Mouse (Mus musculus) midbrain, postnatal 0 days (tissue): ENCODE data around the gene Pcp4. TPM values are rescaled to one million over a fixed set of nuclear protein-coding genes. Genes with fewer than 3 reads are reported as not detected.

ENCODE experiments used
- ATAC-seq: fragments of 200-750 bp; cut with Nextera tagmentation; 2 replicates; pipeline ENCODE4 v1.8.0; 2017; ENCODE audit warnings: moderate number of reproducible peaks, mild to moderate bottlenecking, moderate TSS enrichment, moderate library complexity; ENCODE audit not compliant: low FRiP score
- DNase-seq: peaks from one replicate; pipeline ENCODE4 v3.0.0-alpha.2; 2015; ENCODE audit warnings: low spot score
- H3K27ac ChIP-seq: fragments of 300-500 bp; sonication (generic); 2 replicates; pipeline ENCODE4 v1.5.1; 2014; ENCODE audit warnings: low read depth, mild to moderate bottlenecking, low read length, mixed read lengths
- H3K27me3 ChIP-seq: fragments of 300-500 bp; sonication (generic); 2 replicates; pipeline ENCODE4 v1.6.1; 2014; ENCODE audit warnings: low read length, control low read depth, mixed read lengths; ENCODE audit not compliant: insufficient read depth
- H3K36me3 ChIP-seq: fragments of 300-500 bp; sonication (generic); 2 replicates; pipeline ENCODE4 v1.6.1; 2014; ENCODE audit warnings: low read length, control low read depth, mixed read lengths; ENCODE audit not compliant: insufficient read depth
- H3K4me1 ChIP-seq: fragments of 300-500 bp; sonication (generic); 2 replicates; pipeline ENCODE4 v1.6.1; 2014; ENCODE audit warnings: mild to moderate bottlenecking, control low read depth, antibody characterized with exemption, low read length, mixed read lengths; ENCODE audit not compliant: insufficient read depth
- H3K4me2 ChIP-seq: fragments of 300-500 bp; sonication (generic); 2 replicates; pipeline ENCODE4 v1.6.1; 2014; ENCODE audit warnings: low read depth, mild to moderate bottlenecking, low read length, mixed read lengths; ENCODE audit not compliant: poor library complexity, severe bottlenecking
- H3K4me3 ChIP-seq: fragments of 300-500 bp; sonication (generic); 2 replicates; pipeline ENCODE4 v1.5.1; 2014; ENCODE audit warnings: low read depth, mild to moderate bottlenecking, low read length, moderate library complexity
- H3K9ac ChIP-seq: fragments of 300-500 bp; sonication (generic); replicated peaks from 2 replicates; pipeline ENCODE4 v1.6.1; 2014; ENCODE audit warnings: mild to moderate bottlenecking, low read length, moderate library complexity, mixed read lengths; ENCODE audit not compliant: poor library complexity, severe bottlenecking
- H3K9me3 ChIP-seq: fragments of 300-500 bp; sonication (generic); 2 replicates; pipeline ENCODE4 v1.6.1; 2016; ENCODE audit warnings: low read length, control low read depth
- CTCF ChIP-seq: IDR thresholded peaks from 2 replicates; pipeline ENCODE4 v1.5.1; 2016; ENCODE audit warnings: antibody characterized with exemption, mild to moderate bottlenecking
- WGBS: fragments of 180-500 bp; shearing (Covaris S2); extraction: QIAGEN DNeasy Blood & Tissue Kit; methylation state at CpG from one replicate; pipeline ENCODE4 v1.1.7; 2014; 5-methylcytosine and 5-hydroxymethylcytosine counted together
- polyA plus RNA-seq: library from polyadenylated mRNA; unstranded; fragments of >200 nt; fragmentation: Nextera tagmentation; extraction: Ambion mirVana; gene quantifications from 2 replicates; pipeline ENCODE4 v1.2.1, GENCODE M21; 2015
- total RNA-seq: library from RNA; depleted of rRNA; stranded (reverse); fragments of >200 nt; gene quantifications from 2 replicates; pipeline ENCODE4 v1.2.3, GENCODE M21; 2014

Gene Pcp4
- total and polyA plus RNA-seq, 2 experiments from 2014 or later, result 333 to 687 TPM

DNA sequence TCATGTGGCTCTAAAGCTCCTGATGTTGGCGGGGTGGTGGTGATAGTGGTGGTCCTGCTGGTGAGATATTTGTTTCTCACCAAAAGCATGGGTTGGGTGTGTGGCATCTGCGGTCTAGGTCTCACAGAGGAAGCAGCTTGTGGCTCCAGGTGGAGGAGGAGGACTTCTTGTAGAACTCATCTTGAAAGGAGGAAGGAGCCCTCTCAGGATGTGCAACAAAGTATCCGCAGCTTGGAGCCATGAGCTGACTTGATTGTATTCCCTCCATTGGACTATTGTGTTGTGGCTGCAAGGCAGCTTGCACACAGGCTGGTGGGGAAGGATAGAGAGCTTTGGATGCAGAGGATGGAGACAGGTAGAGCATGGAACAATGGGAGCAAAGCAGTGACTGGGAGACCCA, 60.1 kb downstream of the Pcp4 start:
- Histone ChIP-seq H3K4me2 (no peak overlapping the region), H3K27me3 (no peaks in the 10 kb centered on the region), H3K4me1 (peaks cover 3% of the 10 kb centered on the region; the same call in 1 of the 2 replicates), H3K9me3 (no peaks in the 10 kb centered on the region), H3K9ac (no peak overlapping the region), H3K36me3 (no peaks in the 10 kb centered on the region; the same call in 1 of the 2 replicates), H3K4me3 (no peak overlapping the region), H3K27ac (no peak overlapping the region)
- 97% methylated on average over 3 of the region's 3 CpGs for WGBS
- no peak for ATAC-seq
- no peak for DNase-seq
- no peak for TF ChIP-seq CTCF

GRCm38 (mm10) chr16:96528471-96528870, 61.1 kb downstream of the Pcp4 start:
- no peak for DNase-seq

GRCm38 (mm10) chr16:96529896-96530568, 62.6 kb downstream of the Pcp4 start:
- Histone ChIP-seq H3K4me1 (peaks cover 3% of the 10 kb centered on the region; the same call in 1 of the 2 replicates), H3K4me2 (no peak overlapping the region), H3K9me3 (no peaks in the 10 kb centered on the region), H3K9ac (no peak overlapping the region), H3K27me3 (no peaks in the 10 kb centered on the region), H3K27ac (peak overlapping the region; percentile 44; the same call in 1 of the 2 replicates), H3K36me3 (no peaks in the 10 kb centered on the region; the same call in 1 of the 2 replicates), H3K4me3 (no peak overlapping the region)
- WGBS, result 55% methylated on average over 9 of the region's 9 CpGs
- peak; percentile 80; the same call in 1 of the 2 replicates for ATAC-seq
- peak; percentile 28 for DNase-seq
- TF ChIP-seq CTCF, result no peak

More at GRCm38 (mm10) chr16:96528471-96528870, 61.1 kb downstream of the Pcp4 start:
- ATAC-seq, result no peak
- Histone ChIP-seq H3K9me3 (no peaks in the 10 kb centered on the region), H3K36me3 (no peaks in the 10 kb centered on the region; the same call in 1 of the 2 replicates), H3K4me3 (no peak overlapping the region), H3K4me2 (no peak overlapping the region), H3K27me3 (no peaks in the 10 kb centered on the region), H3K9ac (no peak overlapping the region), H3K27ac (no peak overlapping the region), H3K4me1 (peaks cover 3% of the 10 kb centered on the region; the same call in 1 of the 2 replicates)
- TF ChIP-seq CTCF, result no peak
- 85% methylated on average over 4 of the region's 4 CpGs for WGBS

DNA sequence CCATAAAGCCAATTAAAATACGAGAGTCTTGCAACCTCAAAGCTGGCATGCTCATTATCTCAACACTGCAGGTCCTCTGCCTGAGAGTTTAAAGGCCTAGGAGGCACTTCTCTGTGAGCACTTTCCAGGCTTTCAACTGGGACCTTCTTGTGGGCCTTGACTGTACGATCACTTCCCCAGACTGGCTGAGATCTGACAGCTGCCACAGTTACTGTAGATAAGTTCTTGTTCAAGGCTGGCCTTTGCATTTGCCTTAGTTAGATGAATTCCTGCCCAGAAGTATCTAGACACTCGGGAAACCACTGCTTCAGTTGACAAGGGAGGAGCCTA, 63.1 kb downstream of the Pcp4 start:
- WGBS, result 40% methylated on average over 3 of the region's 3 CpGs
- Histone ChIP-seq H3K27ac (no peak overlapping the region), H3K4me3 (no peak overlapping the region), H3K4me1 (peaks cover 3% of the 10 kb centered on the region; the same call in 1 of the 2 replicates), H3K9ac (no peak overlapping the region), H3K27me3 (no peaks in the 10 kb centered on the region), H3K9me3 (no peaks in the 10 kb centered on the region), H3K4me2 (no peak overlapping the region), H3K36me3 (no peaks in the 10 kb centered on the region; the same call in 1 of the 2 replicates)
- DNase-seq (no peak), ATAC-seq (no peak; the same call in 1 of the 2 replicates)
- no peak for TF ChIP-seq CTCF

GRCm38 (mm10) chr16:96531029-96531428, 63.6 kb downstream of the Pcp4 start:
- WGBS, result 78% methylated on average over 4 of the region's 4 CpGs

DNA sequence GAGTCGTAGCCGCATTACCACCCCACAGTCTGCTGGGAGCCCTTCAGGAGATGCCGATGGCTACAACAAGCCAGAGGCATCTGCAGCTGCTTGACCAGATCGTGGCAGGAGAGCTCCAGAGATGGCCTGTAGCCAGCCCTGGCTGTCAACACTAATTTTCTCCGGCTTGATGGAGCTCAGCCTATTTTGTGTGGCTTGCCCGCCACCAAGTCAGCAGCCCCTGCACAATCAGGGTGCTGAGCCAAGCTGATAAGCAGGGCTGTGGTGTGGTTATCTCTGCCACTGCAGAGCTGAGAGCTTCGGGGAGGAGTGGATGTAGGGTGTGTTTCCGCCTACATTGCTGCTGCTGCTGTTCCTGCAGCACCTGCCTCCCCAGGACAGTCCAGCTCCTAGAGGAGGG, 66.3 kb downstream of the Pcp4 start:
- WGBS, result 69% methylated on average over 8 of the region's 8 CpGs
- no peak for ATAC-seq

More at GRCm38 (mm10) chr16:96531029-96531428, 63.6 kb downstream of the Pcp4 start:
- no peak for TF ChIP-seq CTCF
- Histone ChIP-seq H3K4me2 (no peak overlapping the region), H3K27ac (no peak overlapping the region), H3K4me1 (peaks cover 3% of the 10 kb centered on the region; the same call in 1 of the 2 replicates), H3K9me3 (no peaks in the 10 kb centered on the region), H3K4me3 (no peak overlapping the region), H3K9ac (no peak overlapping the region), H3K36me3 (no peaks in the 10 kb centered on the region; the same call in 1 of the 2 replicates), H3K27me3 (no peaks in the 10 kb centered on the region)
- DNase-seq (no peak), ATAC-seq (no peak)

More for the DNA sequence above, 66.3 kb downstream of the Pcp4 start:
- no peak for TF ChIP-seq CTCF
- H3K4me3 ChIP-seq, result no peak overlapping the region
- no peak overlapping the region for H3K27ac ChIP-seq
- no peaks in the 10 kb centered on the region for H3K9me3 ChIP-seq
- no peaks in the 10 kb centered on the region for H3K36me3 ChIP-seq
- H3K4me1 ChIP-seq, result peaks cover 3% of the 10 kb centered on the region; the same call in 1 of the 2 replicates
- no peak overlapping the region for H3K9ac ChIP-seq
- no peak overlapping the region for H3K4me2 ChIP-seq
- peak; percentile 73 for DNase-seq
- H3K27me3 ChIP-seq, result no peaks in the 10 kb centered on the region
